Mouse (Mus musculus): ENCODE measurements around the gene Creb5.

DNA sequence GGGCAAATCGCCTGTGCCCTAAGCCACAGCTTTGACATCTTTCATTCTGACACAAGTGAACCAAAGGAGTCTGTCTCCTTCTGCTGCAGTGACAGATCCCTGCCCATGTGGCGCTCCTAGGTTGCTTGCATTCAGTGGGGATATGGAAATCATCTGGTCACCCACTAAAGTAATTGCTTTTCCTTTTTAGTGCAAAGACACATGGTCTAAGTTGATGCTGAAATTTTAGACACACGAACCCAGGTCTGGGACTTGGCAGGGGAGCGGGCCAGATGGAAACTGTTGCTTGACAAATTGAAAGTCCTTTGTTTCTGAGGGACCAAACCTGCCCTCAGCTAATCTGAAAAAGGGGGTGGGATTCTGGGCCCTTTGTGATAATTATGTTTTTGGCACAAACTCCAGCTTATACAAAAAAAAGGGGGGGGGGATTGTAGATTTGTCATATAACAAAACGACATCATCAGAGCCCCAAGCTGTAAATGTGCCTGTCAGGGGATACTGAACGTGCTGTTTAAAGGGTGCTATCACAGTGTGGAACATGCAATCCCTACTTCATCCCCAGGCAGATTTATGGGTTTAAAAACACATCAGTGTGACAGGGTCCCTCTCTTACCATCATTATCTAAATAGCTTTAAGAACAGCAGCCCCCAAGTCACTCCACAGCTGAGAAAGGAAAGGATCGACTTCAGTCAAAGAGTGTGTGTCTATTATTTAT lies 401.9 kb downstream of the Creb5 start:
- TF ChIP-seq CTCF (IDR thresholded peaks at IDR 0.05; ENCODE audit: insufficient read depth, low read length) = no peak
- no peak for TF ChIP-seq POLR2A (IDR thresholded peaks at IDR 0.05; ENCODE audit: borderline replicate concordance, extremely low read depth, low read depth, low read length)

Measured in lung, adult 2 months (tissue).